Mouse (Mus musculus) limb, embryonic 13.5 days (tissue): ENCODE measurements around the gene Fam219a. TPM values are rescaled to one million over a fixed set of nuclear protein-coding genes. Genes with fewer than 3 reads are reported as not detected.

Experiments
- ATAC-seq: fragments of 200-750 bp; cut with Nextera tagmentation; 2 replicates; pipeline ENCODE4 v1.8.0; 2017; ENCODE audit warnings: low read depth, moderate number of reproducible peaks, moderate TSS enrichment; ENCODE audit not compliant: low FRiP score
- H3K27ac ChIP-seq: fragments of 300-500 bp; sonication (generic); 2 replicates; pipeline ENCODE4 v1.5.1; 2015; ENCODE audit warnings: inconsistent platforms, mild to moderate bottlenecking, moderate library complexity
- H3K27me3 ChIP-seq: fragments of 300-500 bp; sonication (generic); 2 replicates; pipeline ENCODE4 v1.6.1; 2015; ENCODE audit warnings: mild to moderate bottlenecking, inconsistent platforms
- H3K36me3 ChIP-seq: fragments of 300-500 bp; sonication (generic); 2 replicates; pipeline ENCODE4 v1.6.1; 2015; ENCODE audit warnings: inconsistent platforms, mild to moderate bottlenecking, moderate library complexity
- H3K4me1 ChIP-seq: fragments of 300-500 bp; sonication (generic); 2 replicates; pipeline ENCODE4 v1.6.1; 2015; ENCODE audit warnings: inconsistent platforms
- H3K4me2 ChIP-seq: fragments of 300-500 bp; sonication (generic); replicated peaks from 2 replicates; pipeline ENCODE4 v1.6.1; 2015; ENCODE audit warnings: inconsistent platforms, mild to moderate bottlenecking, moderate library complexity
- H3K4me3 ChIP-seq: fragments of 300-500 bp; sonication (generic); 2 replicates; pipeline ENCODE4 v1.5.1; 2015; ENCODE audit warnings: moderate library complexity, mild to moderate bottlenecking, inconsistent platforms
- H3K9ac ChIP-seq: fragments of 300-500 bp; sonication (generic); 2 replicates; pipeline ENCODE4 v1.6.1; 2015; ENCODE audit warnings: mild to moderate bottlenecking, inconsistent platforms
- H3K9me3 ChIP-seq: fragments of 300-500 bp; sonication (generic); 2 replicates; pipeline ENCODE4 v1.6.1; 2016; ENCODE audit warnings: inconsistent platforms
- WGBS: fragments of 180-500 bp; shearing (Covaris S2); methylation state at CpG from one replicate; pipeline ENCODE4 v1.1.7; 2015; 5-methylcytosine and 5-hydroxymethylcytosine counted together
- polyA plus RNA-seq: library from polyadenylated mRNA; unstranded; fragments of >200 nt; fragmentation: Nextera tagmentation; extraction: Ambion mirVana; gene quantifications from 2 replicates; pipeline ENCODE4 v1.2.1, GENCODE M21; 2015

Gene Fam219a
- polyA plus RNA-seq, 1 experiment from 2014 or later, result 2.0 TPM

GRCm38 (mm10) chr4:41518349-41518748 is 51.0 kb downstream of the Fam219a start:
- WGBS, result 68% methylated on average over 7 of the region's 7 CpGs
- Histone ChIP-seq H3K4me2 (no peak overlapping the region), H3K4me3 (no peak overlapping the region), H3K27me3 (peaks cover 55% of the 10 kb centered on the region), H3K9me3 (no peaks in the 10 kb centered on the region), H3K36me3 (no peaks in the 10 kb centered on the region), H3K27ac (no peak overlapping the region), H3K4me1 (peaks cover 6% of the 10 kb centered on the region), H3K9ac (no peak overlapping the region)
- ATAC-seq, result no peak

- no peak within 1 kb of the TSS for H3K9ac ChIP-seq
- peaks cover 46% of the 10 kb centered on the region for H3K27me3 ChIP-seq
- H3K4me1 ChIP-seq, result peaks cover 10% of the 10 kb centered on the region
- H3K36me3 ChIP-seq, result no peaks in the 10 kb centered on the region
- WGBS, result 87% methylated on average over 2 of the region's 2 CpGs
- H3K9me3 ChIP-seq, result no peaks in the 10 kb centered on the region
- no peak within 1 kb of the TSS for H3K4me2 ChIP-seq
- ATAC-seq, result no peak
- H3K27ac ChIP-seq, result no peak within 1 kb of the TSS
- no peak within 1 kb of the TSS for H3K4me3 ChIP-seq
Measured at GRCm38 (mm10) chr4:41517233-41517632, 52.1 kb downstream of the Fam219a start, which contains the start of gene 1110017D15Rik. TSS of gene 1110017D15Rik (minus strand) at chr4:41517333.

GRCm38 (mm10) chr4:41513714-41514113 is 55.6 kb downstream of the Fam219a start:
- no peak for ATAC-seq
- Histone ChIP-seq H3K36me3 (no peaks in the 10 kb centered on the region), H3K4me3 (no peak overlapping the region), H3K4me1 (peaks cover 10% of the 10 kb centered on the region), H3K9me3 (no peaks in the 10 kb centered on the region), H3K9ac (0 out of 2 replicates have a peak overlapping the region, but pooled peaks have one; percentile 36), H3K27me3 (peaks cover 25% of the 10 kb centered on the region), H3K27ac (peak overlapping the region; percentile 61), H3K4me2 (peak overlapping the region; percentile 37)
- 3% methylated on average over 8 of the region's 8 CpGs for WGBS

GRCm38 (mm10) chr4:41513309-41513708 is 56.0 kb downstream of the Fam219a start:
- Histone ChIP-seq H3K27ac (peak overlapping the region; percentile 61), H3K4me1 (peaks cover 10% of the 10 kb centered on the region), H3K9ac (0 out of 2 replicates have a peak overlapping the region, but pooled peaks have one; percentile 36), H3K36me3 (no peaks in the 10 kb centered on the region), H3K9me3 (no peaks in the 10 kb centered on the region), H3K4me2 (peak overlapping the region; percentile 37), H3K27me3 (peaks cover 27% of the 10 kb centered on the region), H3K4me3 (no peak overlapping the region)
- ATAC-seq, result 0 out of 2 replicates have a peak, but pooled peaks have one; percentile 15
- WGBS, result 18% methylated on average over 4 of the region's 4 CpGs

GRCm38 (mm10) chr4:41507998-41508397 is 61.3 kb downstream of the Fam219a start:
- 47% methylated on average over 7 of the region's 7 CpGs for WGBS
- H3K9ac ChIP-seq, result no peak overlapping the region
- no peak overlapping the region for H3K27ac ChIP-seq
- H3K4me3 ChIP-seq, result no peak overlapping the region
- H3K27me3 ChIP-seq, result peaks cover 48% of the 10 kb centered on the region
- ATAC-seq, result no peak
- H3K4me1 ChIP-seq, result peaks cover 16% of the 10 kb centered on the region
- no peaks in the 10 kb centered on the region for H3K36me3 ChIP-seq
- H3K4me2 ChIP-seq, result peak overlapping the region; percentile 93; the same call in 1 of the 2 replicates
- H3K9me3 ChIP-seq, result no peaks in the 10 kb centered on the region

GRCm38 (mm10) chr4:41507326-41507924 is 61.9 kb downstream of the Fam219a start:
- peaks cover 21% of the 10 kb centered on the region for H3K4me1 ChIP-seq
- no peak overlapping the region for H3K27ac ChIP-seq
- WGBS, result 1% methylated on average over 22 of the region's 22 CpGs
- H3K4me2 ChIP-seq, result peak overlapping the region; percentile 93
- H3K9me3 ChIP-seq, result no peaks in the 10 kb centered on the region
- H3K4me3 ChIP-seq, result peak overlapping the region; percentile 57
- H3K27me3 ChIP-seq, result peaks cover 52% of the 10 kb centered on the region
- no peaks in the 10 kb centered on the region for H3K36me3 ChIP-seq
- no peak for ATAC-seq
- peak overlapping the region; percentile 72 for H3K9ac ChIP-seq

GRCm38 (mm10) chr4:41506906-41507305 is 62.4 kb downstream of the Fam219a start:
- peaks cover 26% of the 10 kb centered on the region for H3K4me1 ChIP-seq
- ATAC-seq, result peak; percentile 77
- peaks cover 57% of the 10 kb centered on the region for H3K27me3 ChIP-seq
- peak overlapping the region; percentile 93 for H3K4me2 ChIP-seq
- H3K4me3 ChIP-seq, result peak overlapping the region; percentile 57
- no peak overlapping the region for H3K27ac ChIP-seq
- H3K36me3 ChIP-seq, result no peaks in the 10 kb centered on the region
- no peaks in the 10 kb centered on the region for H3K9me3 ChIP-seq
- H3K9ac ChIP-seq, result peak overlapping the region; percentile 72
- WGBS, result under 1% methylated on average over 29 of the region's 29 CpGs

GRCm38 (mm10) chr4:41506156-41506555 is 63.2 kb downstream of the Fam219a start:
- H3K4me2 ChIP-seq, result peak overlapping the region; percentile 93
- no peak overlapping the region for H3K9ac ChIP-seq
- H3K27me3 ChIP-seq, result peaks cover 64% of the 10 kb centered on the region
- ATAC-seq, result no peak
- H3K4me1 ChIP-seq, result peaks cover 28% of the 10 kb centered on the region
- no peak overlapping the region for H3K27ac ChIP-seq
- H3K36me3 ChIP-seq, result no peaks in the 10 kb centered on the region
- no peaks in the 10 kb centered on the region for H3K9me3 ChIP-seq
- peak overlapping the region; percentile 57; the same call in 1 of the 2 replicates for H3K4me3 ChIP-seq
- WGBS, result 10% methylated on average over 13 of the region's 13 CpGs

GRCm38 (mm10) chr4:41505131-41505551 is 64.2 kb downstream of the Fam219a start:
- H3K4me1 ChIP-seq, result peaks cover 28% of the 10 kb centered on the region
- H3K4me2 ChIP-seq, result no peak overlapping the region
- no peak overlapping the region for H3K27ac ChIP-seq
- H3K4me3 ChIP-seq, result no peak overlapping the region
- no peaks in the 10 kb centered on the region for H3K36me3 ChIP-seq
- H3K9ac ChIP-seq, result no peak overlapping the region
- ATAC-seq, result no peak
- peaks cover 74% of the 10 kb centered on the region for H3K27me3 ChIP-seq
- H3K9me3 ChIP-seq, result no peaks in the 10 kb centered on the region
- 55% methylated on average over 11 of the region's 11 CpGs for WGBS

GRCm38 (mm10) chr4:41504325-41504724 is 65.0 kb downstream of the Fam219a start:
- no peak for ATAC-seq
- H3K4me1 ChIP-seq, result peaks cover 28% of the 10 kb centered on the region
- no peak overlapping the region for H3K4me3 ChIP-seq
- peaks cover 76% of the 10 kb centered on the region for H3K27me3 ChIP-seq
- no peak overlapping the region for H3K4me2 ChIP-seq
- WGBS, result 78% methylated on average over 5 of the region's 5 CpGs
- no peaks in the 10 kb centered on the region for H3K36me3 ChIP-seq
- no peaks in the 10 kb centered on the region for H3K9me3 ChIP-seq
- no peak overlapping the region for H3K27ac ChIP-seq
- no peak overlapping the region for H3K9ac ChIP-seq

- Histone ChIP-seq H3K9me3 (no peaks in the 10 kb centered on the region), H3K36me3 (no peaks in the 10 kb centered on the region), H3K4me1 (peaks cover 41% of the 10 kb centered on the region), H3K4me2 (peak within 1 kb of the TSS; percentile 68), H3K27me3 (peaks cover 76% of the 10 kb centered on the region), H3K4me3 (peak within 1 kb of the TSS; percentile 43), H3K9ac (peak within 1 kb of the TSS; percentile 64), H3K27ac (0 out of 2 replicates have a peak within 1 kb of the TSS, but pooled peaks have one; percentile 29)
- peak; percentile 91 for ATAC-seq
- 2% methylated on average over 18 of the region's 18 CpGs for WGBS
Measured at GRCm38 (mm10) chr4:41502986-41503412, 66.3 kb downstream of the Fam219a start, which contains the start of gene AI464131. TSS of gene AI464131 (minus strand) at chr4:41503076.

GRCm38 (mm10) chr4:41502171-41502940 is 67.0 kb downstream of the Fam219a start:
- Histone ChIP-seq H3K4me3 (peak overlapping the region; percentile 43), H3K9ac (peak overlapping the region; percentile 64), H3K4me1 (peaks cover 43% of the 10 kb centered on the region), H3K27me3 (peaks cover 78% of the 10 kb centered on the region), H3K9me3 (no peaks in the 10 kb centered on the region), H3K27ac (0 out of 2 replicates have a peak overlapping the region, but pooled peaks have one; percentile 29), H3K36me3 (no peaks in the 10 kb centered on the region), H3K4me2 (peak overlapping the region; percentile 68)
- 9% methylated on average over 20 of the region's 20 CpGs for WGBS
- ATAC-seq, result peak; percentile 43
